Mouse (Mus musculus) urinary bladder, postnatal 14 days (tissue): Measurements from ENCODE around the gene Cutal.

ENCODE experiments used
- DNase-seq: peaks from one replicate; pipeline ENCODE4 v3.0.0; 2021; ENCODE audit warnings: low spot score

Gene Cutal

GRCm38 (mm10) chr2:34920144-34920543 is 45.9 kb downstream of the Cutal start:
- DNase-seq: no peak

GRCm38 (mm10) chr2:34922729-34923128 is 48.5 kb downstream of the Cutal start:
- DNase-seq: no peak

- DNase-seq: no peak
These were observed 53.1 kb downstream of the Cutal start for GRCm38 (mm10) chr2:34927320-34927719.

GRCm38 (mm10) chr2:34937460-34937859 is 63.3 kb downstream of the Cutal start:
- DNase-seq: no peak

- DNase-seq: no peak
These were observed 64.3 kb downstream of the Cutal start for GRCm38 (mm10) chr2:34938269-34939208.

GRCm38 (mm10) chr2:34940246-34940645 is 66.0 kb downstream of the Cutal start:
- DNase-seq: no peak

GRCm38 (mm10) chr2:34941061-34941675 is 67.0 kb downstream of the Cutal start:
- no peak for DNase-seq
